Mouse (Mus musculus) heart, postnatal 10 days (tissue): ENCODE measurements around the gene Ndufa4l2. TPM values are rescaled to one million over a fixed set of nuclear protein-coding genes. Genes with fewer than 3 reads are reported as not detected.

Experiments used
- DNase-seq, 2 experiments: peaks; one replicate each; pipeline ENCODE4 v3.0.0; 2021
- intact Hi-C: fragments of 180-260 bp; cut with DNase I; formaldehyde crosslinking; loops from one replicate; pipeline ENCODE4 v1.15.1; 2025
- total RNA-seq, 2 experiments: library from RNA; stranded (reverse); gene quantifications; 2 replicates each; pipeline ENCODE4 v1.2.3; 2021

Gene Ndufa4l2
- total RNA-seq, 2 experiments from 2014 or later: 44.5 to 54.0 TPM

DNA sequence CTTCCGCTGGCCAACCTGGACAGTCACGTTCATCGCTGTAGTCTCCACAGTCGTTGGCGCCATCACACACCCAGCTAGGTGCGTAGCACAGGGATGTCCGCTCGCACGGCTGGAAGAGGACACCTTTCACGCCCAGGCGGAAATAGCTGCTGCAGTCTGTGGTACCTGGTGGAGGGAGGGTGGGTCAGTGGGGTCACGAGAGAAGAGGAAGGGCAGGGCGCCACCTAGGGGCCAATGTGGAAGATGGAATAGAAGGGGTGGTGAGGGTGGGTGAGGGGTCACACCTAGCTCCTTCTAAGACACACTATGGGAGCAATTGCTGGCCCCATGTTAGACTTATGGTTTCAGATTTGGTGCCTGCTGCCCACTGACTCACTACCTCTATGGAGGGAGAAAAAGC, 42.6 kb downstream of the Ndufa4l2 start:
- intact Hi-C loops: no loop called here
- DNase-seq: no peak

- no peak for DNase-seq
- intact Hi-C loops: loop anchor here (10.0 kb wide), 1 partner anchor 374 kb away; no protein-coding TSS in a partner anchor
Observed at GRCm38 (mm10) chr10:127561145-127561544, 46.4 kb downstream of the Ndufa4l2 start.

GRCm38 (mm10) chr10:127563840-127564239, 49.1 kb downstream of the Ndufa4l2 start:
- intact Hi-C loops: loop anchor here (10.0 kb wide), 1 partner anchor 371 kb away; no protein-coding TSS in a partner anchor
- no peak for DNase-seq

DNA sequence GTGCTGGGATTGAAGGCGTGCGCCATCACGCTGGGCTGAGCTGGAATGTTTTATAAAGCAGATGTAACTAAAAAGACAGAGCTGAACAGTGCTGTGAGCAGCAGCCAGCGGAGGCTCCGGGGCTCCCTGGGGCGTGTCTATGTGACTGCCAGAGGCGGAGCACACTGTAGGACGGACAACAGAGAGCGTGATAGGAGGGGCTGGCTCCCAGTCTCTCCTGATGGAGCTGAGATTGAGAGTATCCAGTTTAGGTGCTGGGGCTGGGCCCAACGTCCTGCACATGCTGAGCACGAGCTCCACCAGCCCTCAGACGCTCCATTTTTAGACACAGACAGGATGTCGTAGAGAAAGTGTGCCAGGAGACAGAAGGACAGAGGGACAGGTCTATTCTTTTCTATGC, 49.5 kb downstream of the Ndufa4l2 start:
- intact Hi-C loops: loop anchor here (10.0 kb wide), 1 partner anchor 370 kb away; no protein-coding TSS in a partner anchor
- peak; percentile 51 to 58 for DNase-seq

Other genes with a start within 250 kb of the Ndufa4l2 start
- 100 to 1,000 TPM; 166 to 167 TPM for gene Dctn2, start 248.6 kb upstream of the Ndufa4l2 start, total RNA-seq
- 10 to 100 TPM; 34.2 to 35.5 TPM for gene Mbd6, start 225.9 kb upstream of the Ndufa4l2 start, total RNA-seq
- gene Mars, start 203.2 kb upstream of the Ndufa4l2 start, total RNA-seq: 10 to 100 TPM; 42.0 to 43.9 TPM
- gene Arhgap9, start 193.0 kb upstream of the Ndufa4l2 start, total RNA-seq: 1 to 10 TPM; 3.3 to 4.1 TPM
- 1 to 10 TPM; 2.1 to 2.5 TPM for gene Gli1, start 173.0 kb upstream of the Ndufa4l2 start, total RNA-seq
- not detected for gene Inhbe, start 160.6 kb upstream of the Ndufa4l2 start, total RNA-seq
- not detected for gene Inhbc, start 144.5 kb upstream of the Ndufa4l2 start, total RNA-seq
- gene R3hdm2, start 134.6 kb upstream of the Ndufa4l2 start, total RNA-seq: 100 to 1,000 TPM; 112 to 120 TPM
- gene Stac3, start 13.3 kb upstream of the Ndufa4l2 start, total RNA-seq: 1 to 10 TPM; 1.1 to 1.7 TPM
- gene Shmt2, start 7.5 kb downstream of the Ndufa4l2 start, total RNA-seq: 10 to 100 TPM; 41.3 to 41.7 TPM
- 1 to 10 TPM; 1.3 to 1.8 TPM for gene Nxph4, start 19.6 kb downstream of the Ndufa4l2 start, total RNA-seq
- gene Lrp1, start 106.2 kb downstream of the Ndufa4l2 start, total RNA-seq: 10 to 100 TPM; 95.8 to 96.3 TPM
- gene Stat6, start 128.0 kb downstream of the Ndufa4l2 start, total RNA-seq: 10 to 100 TPM; 45.9 to 46.8 TPM
- gene Nemp1, start 151.9 kb downstream of the Ndufa4l2 start, total RNA-seq: 1 to 10 TPM; 5.0 to 7.0 TPM
- gene Nab2, start 153.6 kb downstream of the Ndufa4l2 start, total RNA-seq: 10 to 100 TPM in 1 of 2 experiments, 1 to 10 TPM in 1; 8.5 to 11.7 TPM
- gene Myo1a, start 190.2 kb downstream of the Ndufa4l2 start, total RNA-seq: not detected
- not detected for gene Tac2, start 209.5 kb downstream of the Ndufa4l2 start, total RNA-seq
- gene Zbtb39, start 224.6 kb downstream of the Ndufa4l2 start, total RNA-seq: 1 to 10 TPM; 8.1 to 9.6 TPM
- 1 to 10 TPM; 4.6 to 4.7 TPM for gene Gpr182, start 236.8 kb downstream of the Ndufa4l2 start, total RNA-seq
- under 1 TPM; 0.10 to 0.12 TPM for gene Rdh1, start 244.8 kb downstream of the Ndufa4l2 start, total RNA-seq
- gene Rdh16f1, start 244.8 kb downstream of the Ndufa4l2 start, total RNA-seq: under 1 TPM in 1 of 2 experiments, not detected in 1; 0.17 TPM